Mouse (Mus musculus) CD4-positive, CD25-positive, alpha-beta regulatory T cell, adult 9 weeks (primary cell): Measurements from ENCODE around the gene F9. TPM values are rescaled to one million over a fixed set of nuclear protein-coding genes. Genes with fewer than 3 reads are reported as not detected.

Experiments
- polyA plus RNA-seq: library from polyadenylated mRNA; unstranded; fragments of 100-300 nt; shearing (Covaris generic); gene quantifications from one replicate; pipeline ENCODE4 v1.2.1, GENCODE M21; 2017

Gene F9
- polyA plus RNA-seq, result not detected

DNA sequence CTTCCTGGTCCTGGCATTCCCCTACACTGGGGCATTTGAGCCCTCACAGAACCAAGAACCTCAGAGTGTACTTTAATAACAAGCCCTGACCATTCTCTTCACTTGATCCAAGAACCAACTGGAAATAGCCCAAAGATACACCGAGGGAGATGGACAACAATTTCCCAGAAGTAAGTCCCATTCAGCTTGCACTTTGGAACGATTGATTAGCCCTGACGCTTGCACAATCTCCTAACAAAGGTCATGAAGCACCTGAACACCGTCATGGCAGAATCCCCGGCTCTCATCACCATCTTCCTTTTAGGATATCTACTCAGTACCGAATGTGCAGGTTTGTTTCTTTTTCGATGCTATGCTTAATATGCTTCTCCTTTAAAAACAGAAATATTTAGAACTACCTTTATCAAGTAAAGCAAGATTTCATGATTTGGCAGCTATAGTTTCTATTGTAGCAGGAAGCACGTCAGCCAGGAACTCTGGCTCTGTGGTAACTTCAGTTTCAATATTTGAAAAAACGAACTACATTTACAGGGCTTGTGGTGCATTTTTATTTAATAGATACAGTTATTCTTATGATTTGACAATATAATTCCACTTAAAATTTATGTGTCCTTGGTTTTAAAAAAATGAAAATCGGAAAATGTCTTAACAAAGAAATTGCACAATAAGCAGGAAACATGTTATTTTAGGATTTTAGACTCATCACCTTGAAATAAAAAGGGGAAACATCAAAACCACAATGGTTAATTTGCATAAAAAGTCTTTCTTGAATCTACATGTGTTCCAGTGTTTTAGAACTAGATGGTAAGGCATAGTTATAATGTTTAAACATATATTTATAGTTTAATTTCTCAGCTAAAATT is at the start of gene F9:
Gene F9 (plus strand): TSS at position 244 of the 863 bp plus-strand sequence.

Other genes with a start within 250 kb of the F9 start
- not detected for gene Mcf2, start 179.6 kb downstream of the F9 start, polyA plus RNA-seq